Mouse (Mus musculus) adrenal gland (tissue): ENCODE results near the gene Adcyap1r1.

ENCODE experiments used
- intact Hi-C: fragments of 180-260 bp; cut with DNase I; formaldehyde crosslinking; loops from one replicate; pipeline ENCODE4 v1.15.1; 2025
- long read RNA-seq, 2 experiments: library from polyadenylated mRNA; unstranded; transcript quantifications; one replicate each; pipeline ENCODE4 v2.0.0; 2020; ENCODE audit warnings: borderline replicate concordance in 1 of 2; ENCODE audit not compliant: insufficient replicate concordance in 1 of 2

The Adcyap1r1 gene
- long read RNA-seq, experiment 1, partial matches to known transcripts: 7 of 8 reads
- long read RNA-seq, experiment 1, other reads (novel, unspliced or antisense): 1 of 8 reads
- long read RNA-seq, experiment 2, full-length matches to known transcripts: 2 of 11 reads
- long read RNA-seq, experiment 2, partial matches to known transcripts: 0 of 11 reads
- long read RNA-seq, experiment 2, other reads (novel, unspliced or antisense): 9 of 11 reads

DNA sequence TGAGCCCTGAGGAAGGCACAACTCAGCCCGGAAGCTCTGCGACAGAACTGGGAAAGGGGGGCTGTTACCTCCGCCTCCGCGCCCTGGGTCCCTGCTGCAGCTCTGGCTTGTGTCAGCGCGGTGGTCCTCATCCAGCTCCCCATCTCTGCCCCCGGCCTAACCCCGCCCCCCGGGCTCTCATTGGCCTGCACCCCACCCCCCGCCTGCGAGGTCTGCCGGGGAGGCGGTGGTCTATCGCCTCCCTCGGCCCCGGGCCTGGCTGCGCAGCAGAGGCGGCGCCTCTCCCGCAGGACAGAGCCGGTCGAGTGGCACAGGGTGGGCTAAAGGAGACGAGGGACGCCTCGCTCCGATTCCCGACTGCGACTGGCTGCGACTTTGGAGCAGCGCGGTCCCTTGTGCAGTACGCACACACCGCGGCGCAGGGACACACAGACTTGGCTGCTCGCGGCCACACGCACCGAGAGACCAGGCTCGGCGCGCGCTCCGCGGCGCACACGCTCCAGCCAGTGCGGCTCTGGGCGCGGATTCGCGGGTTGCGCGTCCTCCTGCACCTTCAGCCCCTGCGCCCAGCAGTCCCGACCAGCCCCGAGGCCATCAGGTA lies at the start of gene Adcyap1r1:
Gene Adcyap1r1, plus strand, starts transcription at position 208 of the 601 bp plus-strand sequence.
- intact Hi-C loops: no loop called here

DNA sequence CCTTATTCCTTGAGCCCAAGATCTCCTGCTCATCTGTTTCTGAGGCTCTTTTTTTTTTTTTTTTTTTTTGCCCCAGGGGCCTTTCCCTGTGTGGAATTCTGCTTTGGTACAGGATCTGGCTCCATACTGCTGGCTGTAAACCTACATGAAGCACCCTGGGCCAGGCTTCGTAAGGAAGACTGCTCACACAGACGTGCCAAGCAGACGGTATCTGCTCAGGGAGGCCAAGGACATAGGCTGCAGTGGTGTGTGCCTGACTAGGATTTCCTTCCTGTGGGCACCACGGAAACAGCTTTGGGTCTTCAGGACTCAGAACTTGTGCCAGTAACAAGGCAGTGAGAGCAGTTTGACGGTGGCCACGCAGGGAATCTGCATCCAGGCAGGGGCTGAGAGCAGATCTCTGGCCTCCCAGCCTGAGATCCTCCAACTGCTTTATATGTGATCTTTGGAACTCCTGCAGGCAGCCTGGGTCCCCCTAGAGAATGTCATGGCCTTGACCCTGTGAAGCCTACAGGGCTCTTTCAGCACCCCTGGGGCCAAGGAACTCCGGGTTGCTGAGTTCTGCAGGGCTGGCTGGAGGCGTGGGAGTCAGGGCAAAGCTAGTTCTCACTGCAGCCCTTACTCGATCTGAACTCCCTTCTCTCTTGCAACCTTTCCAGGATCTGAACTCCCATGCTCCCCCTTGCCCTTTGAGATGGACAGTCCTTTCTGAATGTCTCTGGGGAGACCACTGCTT lies 49.6 kb upstream of the Adcyap1r1 start:
- intact Hi-C loops: loop anchor here (5.0 kb wide), 1 partner anchor 55 kb away; no protein-coding TSS in a partner anchor

DNA sequence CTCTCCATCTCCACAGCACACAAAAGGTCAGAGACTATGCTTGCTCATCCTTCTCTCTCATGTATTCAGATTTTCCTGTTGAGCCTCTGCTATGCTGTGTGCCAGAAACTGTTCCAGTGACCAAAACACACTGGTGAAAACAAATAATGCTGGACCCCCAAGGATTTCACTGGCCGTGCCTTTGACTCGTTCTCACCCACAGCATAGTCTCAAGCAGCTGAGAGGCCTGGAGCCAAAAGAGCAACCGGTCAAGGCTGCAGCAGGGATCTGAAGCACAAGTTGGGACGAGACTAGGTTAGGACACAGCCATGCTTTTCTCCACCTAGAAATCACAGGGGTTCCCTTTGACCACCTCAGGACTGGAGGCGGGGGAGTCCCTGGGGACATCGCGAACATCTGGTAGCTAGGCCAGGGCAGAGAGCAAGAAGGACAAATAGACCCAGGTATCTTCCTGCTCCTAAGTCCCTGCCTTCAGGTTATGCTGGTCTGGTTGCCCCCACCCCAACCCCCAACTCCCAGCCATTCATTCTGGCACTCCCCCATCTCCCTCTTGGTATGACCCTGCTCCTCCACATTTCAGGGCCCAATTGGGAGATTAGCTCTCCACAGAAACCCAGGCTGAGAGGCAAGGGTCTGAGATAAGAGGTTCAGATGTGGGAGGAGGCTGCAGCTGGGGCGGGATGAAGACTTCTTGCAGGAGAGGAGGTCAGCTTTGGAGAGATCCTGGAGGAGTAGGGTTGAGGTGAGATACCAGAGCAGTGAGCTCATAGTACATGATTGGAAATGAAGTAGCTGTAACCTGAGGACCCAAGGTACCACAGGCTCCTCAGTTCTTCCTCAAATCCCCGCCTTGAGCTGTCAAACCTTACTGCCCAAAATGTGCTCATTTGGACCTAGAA lies 48.1 kb upstream of the Adcyap1r1 start:
- intact Hi-C loops: loop anchor here (5.0 kb wide), 1 partner anchor 54 kb away; no protein-coding TSS in a partner anchor

DNA sequence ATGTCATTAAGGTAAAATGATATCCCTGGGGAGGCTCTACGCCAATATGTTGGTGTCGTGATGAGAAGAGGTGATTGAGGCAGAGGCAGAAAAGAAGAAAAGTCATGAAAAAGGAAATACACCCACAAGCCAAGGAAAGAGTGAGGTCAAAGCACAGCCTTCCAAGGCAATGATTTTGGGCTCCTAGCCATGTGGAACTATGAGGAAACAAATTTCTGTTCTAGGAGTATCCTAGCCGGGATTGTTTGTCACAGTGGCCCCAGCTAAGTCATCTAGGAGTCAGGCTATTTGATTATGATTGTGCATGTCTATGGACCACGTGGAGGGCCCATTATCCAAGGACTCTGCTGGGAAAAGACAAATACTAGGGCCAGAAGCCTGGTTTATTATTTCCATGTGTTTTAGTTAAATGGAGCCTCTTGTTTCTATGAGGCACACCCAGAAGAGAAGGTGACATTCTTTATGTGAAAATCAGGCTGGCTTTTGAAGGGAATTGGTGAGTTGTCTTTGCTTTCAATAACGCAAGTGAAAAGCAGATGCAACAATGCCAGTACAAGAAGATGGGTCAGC lies 47.3 kb upstream of the Adcyap1r1 start:
- intact Hi-C loops: loop anchor here (5.0 kb wide), 1 partner anchor 53 kb away; no protein-coding TSS in a partner anchor

DNA sequence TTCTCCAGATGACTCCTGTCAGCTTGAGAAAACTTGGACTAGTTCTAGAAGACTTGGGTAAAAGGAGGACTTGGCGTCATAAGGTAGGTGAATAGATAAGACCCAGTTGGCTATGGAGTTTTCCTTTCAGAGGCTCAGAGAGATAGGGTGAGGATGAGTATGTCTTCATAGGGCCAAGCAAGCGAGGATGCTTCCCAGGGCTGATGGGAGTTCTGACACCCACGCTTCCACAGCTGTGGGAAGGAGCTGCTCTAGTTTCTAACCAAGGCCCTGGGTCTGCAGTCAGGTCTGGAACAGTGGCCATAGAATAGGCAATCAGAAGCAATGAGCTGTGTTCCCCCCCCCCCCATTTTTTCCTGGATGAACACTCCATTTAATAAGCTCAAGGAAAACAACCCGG lies 44.4 kb upstream of the Adcyap1r1 start:
- intact Hi-C loops: no loop called here

DNA sequence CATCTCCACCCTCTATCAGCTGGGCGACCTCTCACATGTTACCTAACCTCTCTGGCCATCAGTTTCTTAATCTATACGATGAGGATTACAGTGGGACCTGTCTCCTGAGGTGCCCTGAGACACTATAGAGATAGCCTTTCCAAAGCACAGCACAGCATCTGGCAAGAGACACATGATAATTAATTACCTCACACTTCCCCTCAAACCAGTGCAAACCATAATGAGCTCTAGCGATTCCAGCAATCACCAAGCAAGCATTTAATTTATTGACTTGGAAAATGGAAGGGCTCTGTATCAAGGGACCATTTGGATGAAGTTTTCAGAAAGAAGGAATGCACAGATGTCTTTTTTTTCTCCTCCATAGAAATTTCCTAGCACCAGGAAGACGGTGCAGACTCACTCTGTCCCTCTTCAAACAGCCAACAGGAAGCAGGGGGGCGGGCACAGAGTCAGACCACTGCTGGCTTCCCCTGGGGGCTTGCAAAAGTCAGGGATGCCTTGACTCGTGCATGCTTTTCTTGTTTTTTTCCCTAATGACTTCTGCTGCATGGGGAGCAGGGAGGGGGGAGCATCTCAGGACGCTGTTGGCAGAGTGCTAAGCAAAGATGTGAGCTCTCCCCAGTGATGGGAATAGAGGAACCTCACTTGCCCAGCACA lies 41.5 kb upstream of the Adcyap1r1 start:
- intact Hi-C loops: no loop called here

DNA sequence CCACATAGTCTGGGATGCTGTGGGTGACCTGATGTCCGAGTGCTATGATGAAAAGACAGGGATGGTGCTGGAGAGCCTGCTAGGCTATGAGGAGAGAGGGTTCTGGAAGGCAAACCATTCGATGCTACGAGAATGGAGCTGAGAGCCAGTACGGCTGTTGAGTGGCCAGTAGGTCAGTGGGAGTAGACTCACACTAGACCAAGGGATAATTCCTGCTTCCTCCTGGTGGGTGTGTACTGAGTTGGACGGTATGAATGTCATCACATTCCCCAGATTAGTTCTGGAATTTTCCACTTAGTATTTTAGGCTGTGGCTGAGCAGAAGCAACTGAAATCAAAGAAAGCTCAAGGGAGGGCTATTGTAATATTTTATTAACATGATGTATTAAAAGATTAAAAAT lies 40.8 kb upstream of the Adcyap1r1 start:
- intact Hi-C loops: no loop called here

DNA sequence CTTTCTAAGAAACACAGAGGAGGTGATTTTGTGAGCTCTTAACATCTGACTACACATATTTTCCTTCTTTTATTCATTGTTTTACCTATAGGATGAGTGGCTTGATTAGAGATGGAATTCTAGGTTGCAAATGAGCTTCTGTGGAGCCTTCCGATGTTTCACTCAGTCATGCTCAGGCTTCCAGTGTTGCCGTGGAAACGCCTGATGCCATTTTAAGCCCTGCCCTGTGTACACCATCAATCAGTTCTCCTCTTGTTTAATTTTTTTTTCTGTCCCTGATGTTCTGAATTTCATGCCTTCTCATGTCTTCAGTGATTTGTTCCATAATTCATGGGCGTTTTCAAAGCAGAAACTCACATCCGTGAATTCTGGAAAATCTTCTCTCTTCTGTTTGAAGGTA lies 35.6 kb upstream of the Adcyap1r1 start:
- intact Hi-C loops: no loop called here

DNA sequence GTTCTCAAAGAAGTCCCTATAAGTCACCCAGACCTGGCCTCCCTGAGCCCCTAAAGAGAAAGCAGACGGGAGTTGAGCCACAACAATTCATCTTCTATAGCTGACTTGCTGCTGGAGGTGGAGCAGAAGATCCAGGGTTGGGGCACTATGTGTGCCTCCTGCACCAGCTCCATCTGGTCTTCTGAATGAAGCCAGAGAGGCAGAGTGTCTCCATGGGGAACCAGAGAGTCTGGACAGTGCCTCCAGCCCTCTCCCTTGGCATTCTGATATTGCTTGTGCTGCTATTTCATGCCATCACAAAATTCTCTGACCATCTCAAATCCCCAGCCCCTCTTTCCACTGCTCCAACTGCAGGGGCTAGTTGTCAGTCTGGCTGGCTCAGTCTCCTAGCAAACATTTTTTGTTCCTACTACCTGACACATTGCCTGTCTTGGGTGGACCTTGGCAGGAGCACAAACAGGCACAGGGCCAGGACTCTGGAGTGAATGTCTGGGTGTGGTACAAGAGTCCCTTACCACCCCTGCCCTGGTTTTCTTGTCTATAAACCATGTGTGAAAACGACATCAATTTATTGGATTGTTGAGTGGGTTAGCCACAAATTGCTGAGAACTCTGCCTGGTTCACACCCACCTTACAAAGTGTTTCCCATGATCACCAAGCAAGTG lies 32.9 kb upstream of the Adcyap1r1 start:
- intact Hi-C loops: no loop called here

DNA sequence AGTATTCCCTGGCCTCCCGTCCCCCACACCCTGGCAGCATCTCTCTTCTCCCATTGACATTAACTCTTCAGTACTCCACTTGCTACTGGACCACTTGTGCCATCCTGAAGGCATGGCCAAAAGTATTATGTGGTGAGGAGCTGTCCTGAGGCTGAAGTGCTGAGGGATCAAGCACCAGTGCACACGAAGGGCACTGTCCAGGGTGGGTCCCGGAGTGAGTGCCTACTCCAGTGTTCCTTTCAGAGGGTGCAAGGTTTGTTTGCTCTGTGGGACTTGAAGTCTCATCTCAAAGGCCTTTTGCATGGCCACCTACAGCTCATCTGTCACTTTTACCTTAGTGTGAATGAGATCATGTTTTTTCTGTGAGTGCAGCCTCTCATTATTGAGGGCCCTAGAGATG lies 31.4 kb upstream of the Adcyap1r1 start:
- intact Hi-C loops: no loop called here

DNA sequence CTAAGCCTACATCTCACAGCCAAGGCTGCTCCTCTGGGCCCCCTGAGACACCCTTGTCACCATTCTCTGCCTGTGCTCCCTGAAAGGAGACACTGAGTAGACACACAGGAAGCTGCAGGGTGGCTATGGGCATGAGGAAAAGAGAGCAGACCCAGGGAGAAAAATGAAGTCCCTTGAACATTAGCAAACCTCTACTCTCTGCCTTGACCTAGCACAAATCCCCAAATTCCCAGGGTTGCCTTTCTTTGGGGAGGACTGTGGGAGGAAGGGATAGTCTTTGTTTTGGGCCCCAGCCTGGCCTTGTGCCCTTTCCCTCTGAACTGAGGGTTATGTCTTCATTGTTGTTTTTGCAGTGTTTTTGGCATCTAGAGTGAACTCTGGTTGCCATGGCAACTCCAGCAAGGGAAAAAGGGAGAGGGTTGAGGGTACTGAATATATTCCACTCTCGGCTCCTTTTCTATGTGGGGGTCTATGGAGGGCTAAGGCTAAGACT lies 30.9 kb upstream of the Adcyap1r1 start:
- intact Hi-C loops: no loop called here

DNA sequence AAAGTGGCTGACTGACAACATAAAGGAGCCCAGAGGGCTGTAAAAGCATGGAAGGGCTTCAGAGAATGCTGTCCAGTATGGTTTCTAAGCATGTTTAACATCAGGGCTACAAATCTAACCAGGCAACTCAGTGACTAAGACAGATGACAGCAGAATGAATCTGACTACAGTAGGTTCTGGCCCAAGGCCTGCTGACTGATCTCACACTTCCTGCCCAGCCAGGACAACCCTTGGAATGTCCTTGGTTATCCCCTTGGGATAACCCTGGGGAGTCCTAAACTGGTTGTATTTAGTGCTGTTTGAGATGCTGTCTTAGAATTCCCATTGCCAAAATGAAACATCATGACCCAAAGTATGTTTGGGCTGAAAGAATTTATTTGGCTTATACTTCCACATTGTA lies 19.7 kb upstream of the Adcyap1r1 start:
- intact Hi-C loops: no loop called here

DNA sequence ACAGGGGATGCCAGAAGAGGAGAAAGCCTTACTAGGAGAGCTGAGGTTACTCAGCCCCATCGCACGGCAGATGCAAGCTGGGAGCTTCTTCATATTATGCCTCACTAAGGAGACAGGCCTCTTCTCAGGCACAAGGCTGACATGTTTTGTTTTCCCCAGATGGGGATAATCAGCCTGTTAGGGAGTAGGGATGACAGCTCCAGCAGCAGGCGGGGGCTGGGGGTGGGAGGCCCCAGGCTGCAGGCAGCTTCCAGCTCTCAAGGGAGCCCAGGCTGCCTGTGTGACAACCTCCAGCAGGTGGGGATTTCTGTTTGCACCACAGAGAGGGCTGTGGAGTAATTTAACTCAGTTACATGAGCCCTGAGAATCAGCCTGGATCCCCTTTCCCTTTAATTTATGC lies 17.4 kb upstream of the Adcyap1r1 start:
- intact Hi-C loops: no loop called here

DNA sequence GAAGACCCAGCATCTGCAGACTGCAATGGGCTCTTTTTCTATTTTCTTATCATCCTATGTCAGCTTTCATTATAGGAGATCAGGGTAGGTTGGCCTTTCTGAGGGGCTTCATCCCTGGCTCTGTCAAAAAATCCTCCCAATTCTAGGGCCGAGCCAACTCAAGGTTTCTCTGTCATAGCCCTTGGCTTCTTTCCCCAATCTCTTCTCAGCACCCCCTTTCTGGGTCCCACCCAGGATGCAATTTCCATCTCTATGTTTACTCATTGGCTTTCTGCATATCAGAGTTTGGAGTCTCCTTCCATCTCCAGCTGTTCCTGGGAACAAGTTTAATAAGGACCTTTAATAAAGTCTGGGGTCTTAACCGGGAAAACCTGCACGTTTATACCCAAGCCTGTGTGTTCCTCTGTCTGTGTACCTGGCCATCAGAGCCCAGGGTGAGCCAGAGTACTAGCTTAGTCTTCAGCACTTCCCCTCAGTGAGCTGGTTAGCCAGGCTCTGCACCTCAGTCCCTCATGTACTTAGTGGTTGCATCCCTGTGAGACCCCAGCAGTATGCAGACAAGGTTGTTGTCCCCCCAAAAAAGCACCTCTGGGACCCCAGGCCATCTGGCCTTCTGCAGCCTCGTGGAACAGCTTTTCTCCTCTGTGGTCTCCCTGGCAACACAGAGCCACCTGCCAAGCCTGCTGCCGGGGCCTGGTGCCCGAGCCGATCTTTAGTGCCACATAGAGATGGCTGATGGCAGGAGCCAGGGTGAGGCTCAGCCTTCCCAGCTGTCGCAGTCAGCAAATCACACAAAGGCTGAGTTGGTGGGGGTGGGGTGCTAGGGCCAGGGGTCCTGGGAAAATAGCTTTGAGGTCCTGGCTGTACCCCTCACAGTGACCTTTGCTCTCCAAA lies 16.3 kb upstream of the Adcyap1r1 start:
- intact Hi-C loops: no loop called here

DNA sequence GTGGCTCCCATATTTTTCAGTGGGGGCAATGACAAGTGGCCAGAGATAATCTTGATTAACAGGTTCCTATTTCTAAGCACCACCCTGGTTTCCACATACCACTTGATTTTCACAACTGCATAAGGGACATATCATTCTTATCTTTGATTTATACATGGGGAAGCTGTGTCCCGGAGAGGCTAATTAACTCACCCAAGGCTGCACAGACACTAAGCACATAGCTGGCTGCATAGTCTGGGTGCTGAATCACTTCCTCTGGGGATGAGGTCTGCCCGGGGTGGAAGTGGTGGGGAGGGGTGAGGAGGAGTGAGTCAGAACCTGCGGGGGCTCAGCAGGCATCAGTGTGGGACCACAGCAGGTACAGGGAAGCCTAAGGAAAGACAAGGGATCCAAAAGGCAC lies 13.9 kb upstream of the Adcyap1r1 start:
- intact Hi-C loops: no loop called here

DNA sequence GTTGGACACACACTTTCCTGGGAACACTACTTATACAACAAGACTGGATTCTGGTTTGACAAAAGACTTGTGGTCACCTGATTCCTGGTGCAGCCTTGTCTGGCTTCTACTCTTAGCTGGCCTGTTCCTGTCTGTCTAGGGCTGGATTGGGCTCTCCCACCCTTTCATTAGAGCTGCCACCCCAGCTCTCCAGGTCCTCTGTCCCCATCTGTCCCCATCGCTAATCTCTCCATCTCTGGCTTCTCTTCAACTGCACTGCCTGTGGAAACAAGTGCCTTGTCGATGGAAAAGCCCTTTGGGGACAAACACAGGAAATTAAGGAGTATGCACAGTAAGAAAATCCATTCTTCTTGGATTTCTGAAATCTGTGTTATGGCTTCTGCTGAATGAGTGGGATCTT lies 12.9 kb upstream of the Adcyap1r1 start:
- intact Hi-C loops: no loop called here

DNA sequence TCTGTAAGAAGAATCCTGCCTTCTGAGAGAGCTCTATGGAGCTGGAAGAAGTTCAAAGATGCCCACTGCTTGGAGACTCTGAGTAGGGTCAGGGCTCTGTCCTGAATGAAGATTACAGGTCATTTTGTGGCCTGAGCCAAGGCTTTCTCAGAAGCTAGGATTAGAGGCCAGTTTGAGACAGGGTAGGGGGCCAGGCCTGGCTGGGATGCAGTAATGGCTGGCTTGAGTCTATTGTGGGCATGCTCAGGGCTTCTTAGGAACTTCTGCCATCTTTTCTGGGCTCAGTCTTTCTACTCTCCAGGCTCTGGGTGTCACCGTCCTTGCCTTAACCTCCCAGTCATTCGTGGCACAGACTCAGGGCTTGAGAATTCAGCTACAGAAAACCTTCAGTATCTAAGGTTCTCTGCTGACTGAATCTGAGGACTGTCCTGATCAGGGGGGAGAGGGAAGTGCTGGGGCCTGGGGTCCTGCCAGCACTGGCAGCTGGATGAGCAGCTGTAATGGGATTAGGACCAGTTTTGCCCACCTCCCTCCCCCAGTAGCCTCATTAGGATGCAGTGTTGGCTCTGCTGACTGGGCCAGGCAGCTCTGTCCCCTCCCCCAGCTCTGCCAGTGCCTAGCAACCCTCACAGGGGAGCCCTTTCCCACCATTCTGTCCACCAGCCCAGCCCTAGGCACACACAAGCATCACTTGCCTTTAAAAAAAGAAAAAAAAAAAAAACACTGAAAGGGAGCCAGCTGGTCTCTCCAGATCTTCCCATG lies 7.7 kb upstream of the Adcyap1r1 start:
- intact Hi-C loops: no loop called here

DNA sequence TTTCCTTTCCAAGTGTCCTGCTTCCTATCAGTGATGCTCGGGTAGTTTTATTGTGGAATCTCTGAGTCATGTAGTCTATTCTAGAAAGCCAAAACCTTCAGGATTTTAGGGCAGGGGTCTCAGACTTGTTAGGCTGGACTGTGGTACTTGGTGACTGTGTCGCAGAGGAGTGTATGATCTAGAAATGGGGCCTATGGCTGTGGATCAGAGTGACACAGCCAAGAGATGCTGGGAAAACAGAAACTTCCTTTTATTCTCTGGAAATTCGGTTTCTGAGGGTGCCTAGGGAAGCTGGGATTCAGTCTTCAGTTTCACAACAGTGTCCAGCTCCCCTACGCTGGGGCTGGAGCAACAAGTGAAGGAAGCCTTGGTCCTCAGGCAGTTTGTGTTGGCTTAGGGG lies 7.1 kb upstream of the Adcyap1r1 start:
- intact Hi-C loops: no loop called here
